22 mouse cellular contexts compared by ENCODE assay signal in genomic region chr4:45392099-45392498, GRCm38 (mm10). TPM values are rescaled to one million over a fixed set of nuclear protein-coding genes. Genes with fewer than 3 reads are reported as not detected.
DNase-seq lines count a peak whose midpoint lies in the region; ATAC-seq and TF ChIP-seq lines count a peak whose summit lies in the region.
"Had no signal": no experiment of that assay in that cellular context is flagged by ENCODE, and none has a peak within 500 bp of the region (broad histone marks: within the 10 kb centered on the region; RNA-seq: fewer than 3 reads in every experiment).

No protein-coding gene starts in this region.

- TF ChIP-seq EP300 in heart, postnatal 0 days (IDR thresholded peaks at IDR 0.05; ENCODE audit: low read depth), result no peak
- TF ChIP-seq EP300 in liver, embryonic 14.5 days (IDR thresholded peaks at IDR 0.05; ENCODE audit: low read depth), result no peak

- H3K27me3 ChIP-seq in heart, postnatal 0 days (ENCODE audit: control insufficient read depth, insufficient read depth, low read length), result no peaks in the 10 kb centered on the region
- H3K27me3 ChIP-seq in liver, embryonic 14.5 days (ENCODE audit: control insufficient read depth, insufficient read depth, low read length), result no peaks in the 10 kb centered on the region
- H3K27me3 ChIP-seq in liver, embryonic 12.5 days (replicated peaks), result no peaks in the 10 kb centered on the region
- H3K27me3 ChIP-seq in E14TG2a.4 (ENCODE audit: insufficient read depth, low read length) (no peaks in the 10 kb centered on the region), Patski (no peaks in the 10 kb centered on the region)
- H3K27me3 ChIP-seq: embryonic facial prominence, embryonic 15.5 days; heart, embryonic 12.5 days; hindbrain, embryonic 15.5 days had no signal

- H3K4me1 ChIP-seq in heart, postnatal 0 days (ENCODE audit: control insufficient read depth, insufficient read depth), result no peaks in the 10 kb centered on the region
- H3K4me1 ChIP-seq in liver, embryonic 14.5 days (replicated peaks; ENCODE audit: control insufficient read depth in 2 of 2, insufficient read depth in 2 of 2, low read length in 1 of 2), result no peaks in the 10 kb centered on the region
- H3K4me1 ChIP-seq in liver, embryonic 12.5 days, result 0 out of 2 replicates have a peak, but pooled peaks cover 4% of the 10 kb centered on the region
- peaks cover 19% of the 10 kb centered on the region for H3K4me1 ChIP-seq in E14TG2a.4 (replicated peaks; ENCODE audit: low read depth, low read length)
- H3K4me1 ChIP-seq: embryonic facial prominence, embryonic 15.5 days; heart, embryonic 12.5 days; hindbrain, embryonic 15.5 days had no signal

- no peaks in the 10 kb centered on the region for H3K9me3 ChIP-seq in heart, postnatal 0 days (replicated peaks; ENCODE audit: control insufficient read depth, low read length)
- no peaks in the 10 kb centered on the region for H3K9me3 ChIP-seq in liver, embryonic 14.5 days (ENCODE audit: control insufficient read depth, low read length)
- H3K9me3 ChIP-seq in liver, embryonic 12.5 days (replicated peaks), result no peaks in the 10 kb centered on the region
- H3K9me3 ChIP-seq in E14TG2a.4 (ENCODE audit: low read length), result peaks cover under 1% of the 10 kb centered on the region; the same call in 1 of the 2 replicates
- H3K9me3 ChIP-seq: embryonic facial prominence, embryonic 15.5 days; heart, embryonic 12.5 days; hindbrain, embryonic 15.5 days had no signal

- WGBS in heart, postnatal 0 days, result 67% methylated on average over 4 of the region's 4 CpGs
- WGBS in liver, embryonic 14.5 days (ENCODE audit: insufficient replicate concordance), result 61% methylated on average over 4 of the region's 4 CpGs
- 62% methylated on average over 4 of the region's 4 CpGs for WGBS in liver, embryonic 12.5 days (ENCODE audit: insufficient replicate concordance)

- in situ Hi-C loops in Patski (cut with MboI; ENCODE audit: low pct_unique_long_range_greater_than_20kb), result no loop called here

- H3K4me2 ChIP-seq in heart, postnatal 0 days (ENCODE audit: low read depth, low read length), result no peak overlapping the region
- no peak overlapping the region for H3K4me2 ChIP-seq in liver, embryonic 14.5 days (ENCODE audit: low read depth)
- no peak overlapping the region for H3K4me2 ChIP-seq in liver, embryonic 12.5 days
- H3K4me2 ChIP-seq: embryonic facial prominence, embryonic 15.5 days; heart, embryonic 12.5 days; hindbrain, embryonic 15.5 days had no signal

- no peak for DNase-seq in heart, postnatal 0 days (ENCODE audit: low spot score)
- DNase-seq in heart, postnatal 36 days, result no peak
- DNase-seq in liver, embryonic 14.5 days (ENCODE audit: low read depth in 3 of 3, low spot score in 3 of 3), result no peak
- no peak for DNase-seq in Patski (ENCODE audit: low read depth, low spot score)
- DNase-seq in yolk sac, embryonic 10.5 days (ENCODE audit: low spot score), result no peak
- DNase-seq: adrenal gland, postnatal 25 days; cerebellum, adult 11 months; cerebellum, adult 9-11 months; gastrocnemius, postnatal 10 days; heart, postnatal 4 days; kidney, postnatal 4 days; lung, adult 2 months had no signal

- no peaks in the 10 kb centered on the region for H3K36me3 ChIP-seq in heart, postnatal 0 days (replicated peaks; ENCODE audit: control insufficient read depth, insufficient read depth, low read length)
- peaks cover 16% of the 10 kb centered on the region for H3K36me3 ChIP-seq in liver, embryonic 14.5 days (replicated peaks; ENCODE audit: control insufficient read depth, insufficient read depth, low read depth)
- peaks cover 37% of the 10 kb centered on the region for H3K36me3 ChIP-seq in liver, embryonic 12.5 days
- peaks cover 2% of the 10 kb centered on the region for H3K36me3 ChIP-seq in E14TG2a.4 (ENCODE audit: insufficient read depth, low read length)

- H3K27ac ChIP-seq in heart, postnatal 0 days (ENCODE audit: low read depth), result no peak overlapping the region
- H3K27ac ChIP-seq in liver, embryonic 14.5 days, result no peak overlapping the region
- no peak overlapping the region for H3K27ac ChIP-seq in liver, embryonic 12.5 days
- H3K27ac ChIP-seq: embryonic facial prominence, embryonic 15.5 days; hindbrain, embryonic 15.5 days; left cerebral cortex, adult 2 months; macrophage had no signal

- intact Hi-C loops in heart, postnatal 36 days (cut with DNase I), result no loop called here

- no peak for ATAC-seq in heart, postnatal 0 days (ENCODE audit: insufficient read depth, low read depth)
- ATAC-seq in liver, embryonic 14.5 days (ENCODE audit: insufficient read depth), result no peak
- ATAC-seq in liver, embryonic 12.5 days, result no peak
- ATAC-seq in Patski, result no peak
- ATAC-seq: forebrain, embryonic 14.5 days; intestine, embryonic 16.5 days; midbrain, embryonic 16.5 days had no signal

- CTCF ChIA-PET in Patski (lab: Charles Lee), result no interaction called here

- TF ChIP-seq CTCF in heart, postnatal 0 days (IDR thresholded peaks at IDR 0.05; ENCODE audit: low read depth), result peak; percentile 25; the same call in 1 of the 2 replicates
- TF ChIP-seq CTCF in liver, embryonic 14.5 days (IDR thresholded peaks at IDR 0.05; ENCODE audit: low read depth), result peak; percentile 50
- peak; percentile 34; the same call in 1 of the 2 replicates for TF ChIP-seq CTCF in E14TG2a.4 (conservative IDR thresholded peaks at IDR 0.05; ENCODE audit: low read length)
- peak; percentile 26 for TF ChIP-seq CTCF in Patski (IDR thresholded peaks at IDR 0.05)

- H3K9ac ChIP-seq in heart, postnatal 0 days (replicated peaks; ENCODE audit: low read depth, low read length), result no peak overlapping the region
- H3K9ac ChIP-seq in liver, embryonic 14.5 days (replicated peaks), result no peak overlapping the region
- no peak overlapping the region for H3K9ac ChIP-seq in liver, embryonic 12.5 days
- H3K9ac ChIP-seq: embryonic facial prominence, embryonic 15.5 days; heart, embryonic 12.5 days; hindbrain, embryonic 15.5 days had no signal

- H3K4me3 ChIP-seq in heart, postnatal 0 days (ENCODE audit: low read depth, low read length), result no peak overlapping the region
- no peak overlapping the region for H3K4me3 ChIP-seq in liver, embryonic 14.5 days (ENCODE audit: insufficient read depth in 1 of 2, low read depth in 2 of 2, low read length in 2 of 2)
- H3K4me3 ChIP-seq in liver, embryonic 12.5 days, result no peak overlapping the region
- no peak overlapping the region for H3K4me3 ChIP-seq in E14TG2a.4 (replicated peaks; ENCODE audit: low read length)
- H3K4me3 ChIP-seq: embryonic facial prominence, embryonic 15.5 days; heart, embryonic 12.5 days; hindbrain, embryonic 15.5 days; left cerebral cortex, adult 2 months had no signal

- POLR2A ChIA-PET in Patski (lab: Charles Lee), result no interaction called here

RNA-seq across cellular contexts. Expression of gene Slc25a51, which starts 16.5 kb away (rescaled TPM):
- 136 and 190 TPM in 2 replicates for total RNA-seq in heart, postnatal 0 days (2014; rRNA removed; ENCODE audit: low replicate concordance)
- polyA plus RNA-seq in heart, postnatal 0 days (2015; fragmentation: Nextera tagmentation; extraction: Ambion mirVana), result 60.9 and 70.1 TPM in 2 replicates
- total RNA-seq in heart, postnatal 36 days (2021), result 100 to 1,000 TPM; 107 to 111 TPM
- polyA plus RNA-seq in liver, embryonic 14.5 days (2012; rRNA removed), result 54.1 and 65.5 TPM in 2 replicates
- 53.4 and 58.3 TPM in 2 replicates for polyA plus RNA-seq in liver, embryonic 14.5 days (2014; fragmentation: Nextera tagmentation; extraction: Ambion mirVana)
- 81.0 and 81.3 TPM in 2 replicates for polyA plus RNA-seq in liver, embryonic 12.5 days (2016; fragmentation: Nextera tagmentation; extraction: Ambion mirVana)
- 38.6 TPM for polyA plus RNA-seq in Patski (2021)

RNA-seq across cellular contexts. Expression of gene Exosc3, which starts 49.6 kb away (rescaled TPM):
- 20.6 and 29.2 TPM in 2 replicates for total RNA-seq in heart, postnatal 0 days (2014; rRNA removed; ENCODE audit: low replicate concordance)
- polyA plus RNA-seq in heart, postnatal 0 days (2015; fragmentation: Nextera tagmentation; extraction: Ambion mirVana), result 24.2 and 25.8 TPM in 2 replicates
- 10 to 100 TPM; 12.4 to 14.8 TPM for total RNA-seq in heart, postnatal 36 days (2021)
- polyA plus RNA-seq in liver, embryonic 14.5 days (2012; rRNA removed), result 22.9 and 31.6 TPM in 2 replicates
- 57.2 and 59.7 TPM in 2 replicates for polyA plus RNA-seq in liver, embryonic 14.5 days (2014; fragmentation: Nextera tagmentation; extraction: Ambion mirVana)
- 90.7 and 92.0 TPM in 2 replicates for polyA plus RNA-seq in liver, embryonic 12.5 days (2016; fragmentation: Nextera tagmentation; extraction: Ambion mirVana)
- polyA plus RNA-seq in Patski (2021), result 19.4 TPM

RNA-seq across cellular contexts. Expression of gene Dcaf10, which starts 50.2 kb away (rescaled TPM):
- 24.7 and 25.9 TPM in 2 replicates for total RNA-seq in heart, postnatal 0 days (2014; rRNA removed; ENCODE audit: low replicate concordance)
- 6.2 and 6.4 TPM in 2 replicates for polyA plus RNA-seq in heart, postnatal 0 days (2015; fragmentation: Nextera tagmentation; extraction: Ambion mirVana)
- total RNA-seq in heart, postnatal 36 days (2021), result 10 to 100 TPM; 13.8 to 14.9 TPM
- polyA plus RNA-seq in liver, embryonic 14.5 days (2012; rRNA removed), result 4.0 TPM in 2 replicates
- 6.8 and 7.9 TPM in 2 replicates for polyA plus RNA-seq in liver, embryonic 14.5 days (2014; fragmentation: Nextera tagmentation; extraction: Ambion mirVana)
- polyA plus RNA-seq in liver, embryonic 12.5 days (2016; fragmentation: Nextera tagmentation; extraction: Ambion mirVana), result 11.4 and 11.6 TPM in 2 replicates
- polyA plus RNA-seq in Patski (2021), result 10.8 TPM
